Comparison of ENCODE assay signal across 9 mouse cellular contexts in genomic region chr5:43355832-43356231, GRCm38 (mm10).
DNase-seq lines count a peak whose midpoint lies in the region; ATAC-seq lines count a peak whose summit lies in the region.
"Had no signal": no experiment of that assay in that cellular context is flagged by ENCODE, and none has a peak within 500 bp of the region (broad histone marks: within the 10 kb centered on the region; RNA-seq: fewer than 3 reads in every experiment).

No protein-coding gene starts in this region.

- no peak overlapping the region for H3K9ac ChIP-seq in liver, embryonic 13.5 days

- H3K36me3 ChIP-seq in liver, embryonic 13.5 days, result no peaks in the 10 kb centered on the region

- H3K27ac ChIP-seq in liver, embryonic 13.5 days, result no peak overlapping the region; the same call in 1 of the 2 replicates

- peaks cover 27% of the 10 kb centered on the region for H3K4me1 ChIP-seq in liver, embryonic 13.5 days (replicated peaks)

- ATAC-seq in CD4-positive, CD25-positive, alpha-beta regulatory T cell, adult 4 months, result no peak
- ATAC-seq in liver, embryonic 13.5 days (ENCODE audit: low read depth), result no peak

- peak overlapping the region; percentile 77 for H3K4me2 ChIP-seq in liver, embryonic 13.5 days

- 78% methylated on average over 16 of the region's 16 CpGs for WGBS in liver, embryonic 13.5 days (ENCODE audit: insufficient replicate concordance)

- H3K9me3 ChIP-seq in liver, embryonic 13.5 days (replicated peaks), result no peaks in the 10 kb centered on the region

- peak overlapping the region; percentile 55; the same call in 1 of the 2 replicates for H3K4me3 ChIP-seq in liver, embryonic 13.5 days (replicated peaks)

- peak; percentile 3 for DNase-seq in CD4-positive, CD25-positive, alpha-beta regulatory T cell, adult 2 months (ENCODE audit: low read depth, low spot score)
- peak; percentile 26 for DNase-seq in thymus, postnatal 4 days
- no peak for DNase-seq in thymus, adult 18-20 months
- DNase-seq in liver, embryonic 13.5 days, result peak; percentile 4
- no peak for DNase-seq in left cerebral cortex, adult 8-10 months (ENCODE audit: low spot score in 2 of 2)
- DNase-seq in adrenal gland, adult 8-10 months, result no peak
- no peak for DNase-seq in lung, postnatal 25 days (ENCODE audit: low spot score)
- DNase-seq: cerebellum, adult 8-10 months had no signal

- no peaks in the 10 kb centered on the region for H3K27me3 ChIP-seq in liver, embryonic 13.5 days

Comparison
In these comparisons a context has a peak if more than half of its experiments do, and no peak if none do; other contexts are left out.
1. DNase-seq: peak in CD4-positive, CD25-positive, alpha-beta regulatory T cell, adult 2 months (single experiment), thymus, postnatal 4 days (single experiment) and liver, embryonic 13.5 days (single experiment); none in thymus, adult 18-20 months (0 of 2), left cerebral cortex, adult 8-10 months (0 of 2), adrenal gland, adult 8-10 months (single experiment) and lung, postnatal 25 days (single experiment).